Mouse (Mus musculus): ENCODE results near the gene Zfp772.
"Not testable (repeated sequence)": the region's sequence is repeated elsewhere in the genome, so short reads cannot be mapped to it uniquely, and the experiment has no call there.

Gene Zfp772

DNA sequence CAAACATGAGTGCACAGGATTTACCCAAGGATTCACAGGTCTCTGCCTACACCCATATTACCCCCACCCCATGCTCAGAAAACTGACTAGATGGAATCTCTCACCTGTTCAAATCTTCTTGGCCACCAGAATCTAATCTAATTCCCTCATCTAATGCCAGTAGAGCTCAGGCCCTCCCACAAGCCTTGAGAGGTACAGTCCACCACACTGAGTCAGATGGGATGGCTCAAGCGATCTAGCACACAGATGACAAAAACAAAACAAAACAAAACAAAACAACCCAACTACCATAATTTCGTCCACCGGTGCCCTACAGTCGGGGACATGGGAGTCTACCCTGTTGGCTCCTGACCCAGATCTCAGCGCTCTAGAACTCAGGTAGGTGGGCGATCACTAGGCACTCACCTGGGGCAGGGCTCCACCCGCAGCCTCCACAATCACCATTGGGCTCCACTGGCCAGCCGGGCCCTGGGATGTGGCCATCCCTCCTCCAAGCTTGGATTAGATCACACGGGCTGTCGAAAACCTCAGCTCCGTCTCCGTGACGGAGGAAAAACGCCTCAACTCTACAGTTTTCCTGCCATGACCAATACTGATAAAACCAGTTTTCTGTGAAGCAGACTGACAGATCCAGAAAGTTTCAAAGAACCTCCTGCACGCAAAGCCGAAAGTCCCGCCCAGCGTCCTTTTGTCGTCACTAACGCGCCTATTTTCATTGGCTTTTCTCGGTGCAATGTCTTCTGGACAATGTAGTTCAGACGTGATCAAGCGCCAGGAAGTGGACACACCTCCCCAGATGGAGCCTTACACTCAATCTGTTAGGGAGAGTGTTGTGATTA is at the start of gene Zfp772:
Gene Zfp772, minus strand, starts transcription at position 686 of the 839 bp plus-strand sequence.
- DNase-seq: peak; percentile 58

DNA sequence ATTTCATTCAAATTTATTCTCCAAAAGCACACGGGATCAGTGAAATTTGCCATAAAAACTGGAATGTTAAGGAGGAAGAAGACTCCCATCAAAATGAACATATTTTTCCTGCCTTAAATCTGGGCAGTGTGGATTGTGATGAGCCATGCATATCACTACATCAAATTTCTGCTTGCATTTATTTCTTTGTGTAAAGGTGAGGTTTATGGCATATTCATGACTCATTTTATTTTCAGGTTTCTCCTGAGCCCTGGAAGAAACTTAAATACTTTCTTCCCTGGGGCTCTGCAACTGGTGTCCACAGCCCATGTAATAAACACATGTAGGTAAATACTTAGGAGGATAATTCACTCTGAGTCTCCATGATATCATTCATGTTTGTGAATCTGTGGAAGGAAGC is 37.4 kb upstream of the Zfp772 start, which contains the start of gene Vmn2r29:
Gene Vmn2r29, minus strand, starts transcription at position 101 of the 400 bp plus-strand sequence.
- DNase-seq: not testable (repeated sequence)

DNA sequence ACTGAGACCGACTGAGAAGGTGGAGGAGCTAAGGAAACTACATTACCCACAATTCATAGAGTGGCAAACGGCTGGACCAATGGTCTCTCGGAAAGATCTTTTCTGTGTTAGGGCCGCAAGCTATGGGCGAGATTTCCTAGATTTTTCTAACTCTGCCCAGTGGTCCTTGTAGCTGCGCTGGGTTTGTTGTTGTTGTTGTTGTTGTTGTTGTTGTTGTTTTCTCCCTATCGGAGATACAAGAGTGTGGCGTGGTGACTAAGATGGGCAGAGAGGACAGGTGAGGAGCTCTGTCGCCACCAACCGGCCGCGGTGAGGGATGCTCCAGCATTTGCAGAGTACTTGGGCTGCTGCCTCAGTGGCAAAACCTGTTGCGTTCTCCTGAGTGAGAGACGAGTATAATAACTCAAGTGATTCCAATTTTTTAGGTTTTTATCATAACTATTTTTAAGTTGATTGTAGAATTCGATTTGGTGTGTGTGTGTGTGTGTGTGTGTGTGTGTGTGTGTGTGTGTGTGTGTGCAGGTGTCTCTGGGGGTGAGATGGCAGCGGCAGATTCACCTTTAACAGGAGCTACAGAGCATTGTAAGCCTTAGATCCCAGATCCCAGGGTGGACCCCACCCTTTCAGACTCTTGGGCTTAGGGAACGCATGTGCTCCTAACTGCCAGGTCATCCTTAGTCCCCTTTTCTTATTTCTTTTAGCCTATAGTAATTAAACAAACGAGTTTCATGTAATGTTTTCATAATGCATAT is 21.4 kb downstream of the Zfp772 start:
- peak; percentile 76 for DNase-seq

DNA sequence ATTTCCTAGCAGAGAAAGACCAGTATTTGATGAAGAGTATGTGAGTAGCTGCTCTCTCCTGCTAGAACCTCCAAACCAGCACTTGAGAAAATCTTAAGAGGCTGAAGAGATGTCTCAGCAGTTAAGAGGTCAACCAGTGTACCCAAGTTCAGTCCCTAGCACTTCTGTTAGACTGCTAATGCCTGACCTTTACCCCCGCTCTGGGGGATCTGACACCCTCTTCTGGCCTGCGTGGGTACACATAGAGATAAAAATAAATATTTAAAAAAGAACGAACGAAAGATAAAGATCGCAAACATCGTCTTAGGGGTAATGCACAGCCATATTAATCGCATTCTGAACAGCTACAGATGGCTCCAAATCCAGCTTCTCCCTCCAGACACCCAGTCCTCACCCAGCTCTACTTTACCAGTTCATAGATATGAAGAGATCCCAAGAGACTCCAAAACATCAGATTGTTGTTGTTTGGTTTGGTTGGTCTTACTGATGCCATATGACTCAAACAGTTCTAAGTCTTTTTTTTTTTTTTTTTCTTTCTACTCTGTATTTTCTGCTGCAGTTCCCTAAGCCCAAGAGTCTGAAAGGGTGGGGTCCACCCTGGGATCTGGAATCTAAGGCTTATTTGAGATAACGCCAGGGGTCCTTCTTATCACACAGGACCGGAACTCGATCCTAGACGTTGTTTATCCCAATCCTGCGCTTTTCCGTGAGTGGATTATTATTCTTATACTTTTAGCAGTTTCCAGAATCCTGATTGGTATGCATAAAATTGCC is 22.2 kb downstream of the Zfp772 start:
- DNase-seq: no peak

DNA sequence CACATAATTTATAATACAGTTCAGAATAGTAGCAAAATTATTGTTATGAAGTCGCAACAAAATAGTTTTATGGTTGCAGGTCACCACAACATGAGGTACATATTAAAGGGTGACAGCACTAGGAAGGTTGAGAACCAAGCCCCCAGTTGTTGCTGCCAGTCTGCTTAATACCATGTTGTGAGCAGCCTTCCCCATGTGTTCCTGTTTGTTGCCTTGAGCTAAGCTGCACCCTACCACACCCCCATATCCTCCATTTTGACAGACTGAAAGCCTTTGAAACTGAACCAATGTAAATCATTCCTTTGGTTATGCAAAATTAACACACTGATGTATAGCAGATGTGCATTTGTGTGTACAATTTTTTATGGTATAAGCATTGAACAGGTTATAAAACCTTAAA is 23.9 kb downstream of the Zfp772 start:
- no peak for DNase-seq

DNA sequence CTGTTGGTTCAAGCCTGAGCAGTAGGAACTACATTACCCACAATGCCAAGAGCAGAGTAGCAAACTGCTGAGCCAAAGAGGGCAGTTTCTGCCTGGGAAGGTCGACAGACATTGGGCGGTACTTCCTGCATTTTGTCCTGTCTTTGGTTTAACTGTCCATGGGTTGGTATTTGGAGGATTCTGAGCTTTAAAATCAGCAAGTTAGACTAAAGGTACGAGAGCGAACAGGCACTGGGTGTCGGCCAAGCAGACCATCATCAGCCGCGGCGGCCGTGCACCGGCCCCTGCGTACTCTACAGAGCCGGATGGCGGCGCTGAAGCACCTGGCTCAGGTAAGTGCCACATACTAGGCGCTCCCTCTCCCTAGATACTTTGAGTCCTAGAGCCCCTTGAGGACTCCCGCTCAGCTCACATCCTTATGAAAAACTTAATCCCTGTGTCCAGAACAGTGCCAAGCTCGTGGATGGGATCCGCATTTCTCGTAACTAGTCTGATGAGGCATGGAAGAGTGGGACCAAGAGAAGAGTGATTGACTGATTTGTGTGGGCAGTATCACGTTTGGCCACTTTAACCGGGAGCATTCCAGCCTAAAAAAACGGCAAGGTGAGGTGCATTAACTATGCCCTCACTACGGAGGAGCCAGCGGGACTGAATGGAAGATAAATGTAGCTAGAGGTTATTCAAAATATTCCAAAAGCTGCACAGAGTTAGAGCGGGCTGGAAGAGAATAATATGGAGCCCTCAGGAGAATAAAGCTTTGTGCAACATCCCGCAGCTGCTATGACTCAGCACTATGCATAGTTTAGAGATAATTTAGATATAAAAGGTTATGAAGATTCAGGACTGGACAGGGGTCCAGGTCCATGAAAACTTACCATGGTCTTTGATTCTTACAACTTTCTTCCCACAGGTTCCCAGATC is 38.3 kb downstream of the Zfp772 start, which contains the start of gene Zfp418:
Gene Zfp418, plus strand, starts transcription at position 104 of the 921 bp plus-strand sequence.
- DNase-seq: peak; percentile 31

Measured in thymus, postnatal 25 days (tissue).